Mouse (Mus musculus): ENCODE measurements around the gene Ndst2. TPM values are rescaled to one million over a fixed set of nuclear protein-coding genes. Genes with fewer than 3 reads are reported as not detected.

Ndst2 gene
- 33.5 and 36.2 TPM in 2 replicates for total RNA-seq (2021)
- long read RNA-seq, partial matches to known transcripts, result 7 of 21 reads
- long read RNA-seq, other reads (novel, unspliced or antisense), result 8 of 21 reads

- DNase-seq, result peak; percentile 87
These were observed at the start of gene Ndst2 for GRCm38 (mm10) chr14:20733952-20734774. Gene Ndst2, minus strand, starts transcription at chr14:20734562.

DNA sequence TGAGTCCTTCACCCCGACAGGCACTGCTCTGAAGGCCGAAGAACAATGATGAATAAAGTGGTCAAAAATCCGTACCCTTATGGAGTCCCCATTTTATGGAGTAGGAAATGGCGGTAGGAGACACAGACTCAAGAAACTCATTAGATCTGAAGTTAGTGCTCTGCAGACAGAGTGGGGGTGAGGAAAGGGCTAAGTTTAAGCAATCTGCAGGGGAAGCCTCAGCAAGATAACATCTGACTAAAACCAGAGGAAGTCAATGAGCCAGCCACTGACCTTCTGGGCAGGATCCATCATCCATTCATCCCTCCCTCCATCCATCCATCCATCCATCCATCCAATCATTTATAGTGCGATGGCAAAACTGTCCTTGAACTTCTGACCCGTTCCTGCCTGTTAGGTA, 49.2 kb upstream of the Ndst2 start:
- no peak for DNase-seq

DNA sequence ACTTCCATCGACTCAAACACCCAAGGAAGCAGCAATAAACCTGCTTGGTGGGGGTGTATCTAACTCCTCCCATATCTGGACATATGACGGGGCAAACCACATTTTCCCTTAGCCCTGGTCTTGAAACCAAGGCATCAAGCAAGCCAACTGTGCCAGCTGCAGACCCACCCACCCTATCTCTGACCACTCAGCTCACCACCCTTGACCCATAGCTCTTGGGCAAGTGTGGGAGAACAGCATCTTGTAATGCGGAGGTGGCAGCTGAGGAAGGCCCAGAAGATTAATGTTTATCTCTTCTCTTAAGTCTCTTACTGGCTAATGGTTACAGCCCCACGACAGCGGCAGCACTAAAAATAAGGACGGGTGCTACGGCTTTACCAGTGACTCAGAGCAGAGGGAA, 48.5 kb upstream of the Ndst2 start:
- DNase-seq, result no peak

DNA sequence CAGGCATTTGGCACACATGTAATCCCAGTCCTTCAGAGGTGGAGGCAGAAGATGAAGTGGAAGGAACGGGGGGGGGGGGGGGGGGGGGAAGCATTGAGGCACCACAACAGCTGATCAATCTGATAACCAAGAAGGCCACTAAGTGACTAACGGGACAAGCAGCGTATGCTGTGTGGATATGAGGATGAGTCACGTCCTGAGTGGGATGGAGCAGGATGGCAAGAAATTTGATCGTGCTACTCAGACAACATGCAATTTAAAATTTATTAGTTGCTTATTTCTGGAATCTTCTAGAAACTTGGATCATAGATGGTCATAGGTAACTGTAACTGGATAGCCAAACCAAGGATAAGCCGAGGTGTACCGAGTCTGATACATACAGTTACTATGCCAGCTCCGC, 45.9 kb upstream of the Ndst2 start:
- DNase-seq, result no peak

DNA sequence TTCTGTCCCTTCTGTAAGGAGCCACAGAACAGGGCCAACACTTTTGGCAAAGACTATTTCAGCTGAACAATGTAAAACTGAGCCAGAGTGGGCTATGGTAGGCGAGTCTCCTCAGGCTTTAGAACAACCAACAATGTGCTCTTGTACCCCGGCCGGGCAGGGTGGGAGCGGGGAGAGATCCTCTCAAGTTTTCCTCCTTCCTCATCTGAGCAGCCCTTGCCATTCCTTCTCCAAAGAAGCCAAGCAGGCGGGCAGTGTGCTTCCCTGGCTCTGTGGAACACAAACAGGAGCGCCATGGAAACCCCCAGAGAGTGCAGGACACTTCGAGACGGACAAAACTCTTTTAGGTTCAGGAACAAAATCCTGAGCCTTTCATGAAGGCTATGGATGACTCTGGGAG, 44.1 kb upstream of the Ndst2 start:
- no peak for DNase-seq

- DNase-seq, result no peak
These were observed 41.3 kb upstream of the Ndst2 start for GRCm38 (mm10) chr14:20775661-20776060.

DNA sequence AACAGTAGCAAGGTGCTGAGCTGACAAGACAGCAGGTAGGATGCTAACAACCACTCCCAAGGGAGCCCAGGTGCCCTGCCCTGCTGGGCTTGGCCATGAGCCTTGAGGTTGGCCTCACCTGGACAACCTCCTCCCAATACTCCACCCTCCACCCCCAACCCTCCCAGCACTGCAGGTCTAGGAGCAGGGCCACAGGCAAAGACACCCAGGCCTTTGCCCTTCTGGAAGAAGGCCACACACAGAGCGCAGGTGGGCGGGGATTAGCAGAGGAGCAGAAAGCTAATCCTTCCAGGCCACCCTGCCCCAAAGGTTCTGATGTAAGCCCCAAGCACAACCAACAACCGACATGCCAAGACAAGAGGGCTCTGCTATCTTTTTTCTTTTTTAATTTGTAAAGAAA, 39.0 kb upstream of the Ndst2 start:
- DNase-seq, result no peak

DNA sequence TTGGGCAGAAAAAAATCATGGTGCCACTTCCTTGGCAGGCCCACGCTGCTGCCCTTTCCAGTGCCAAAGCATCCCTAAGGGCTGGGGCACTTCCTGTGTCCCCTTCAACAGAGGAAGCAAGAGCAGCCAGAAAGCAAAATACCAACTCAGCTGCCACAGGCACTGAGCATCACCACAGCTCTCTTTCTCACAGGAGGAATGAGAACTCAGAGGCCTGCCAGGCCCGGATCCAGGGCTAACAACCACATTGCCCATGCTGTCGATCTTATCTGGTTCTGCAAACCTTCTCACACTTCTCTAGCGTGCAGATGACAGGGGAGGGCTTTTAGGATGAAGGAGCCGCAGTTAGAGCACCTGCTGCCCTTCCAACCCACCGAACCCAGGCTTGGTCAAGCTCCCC, 38.4 kb upstream of the Ndst2 start:
- DNase-seq, result no peak

- no peak for DNase-seq
These were observed 37.6 kb upstream of the Ndst2 start for GRCm38 (mm10) chr14:20771941-20772340.

DNA sequence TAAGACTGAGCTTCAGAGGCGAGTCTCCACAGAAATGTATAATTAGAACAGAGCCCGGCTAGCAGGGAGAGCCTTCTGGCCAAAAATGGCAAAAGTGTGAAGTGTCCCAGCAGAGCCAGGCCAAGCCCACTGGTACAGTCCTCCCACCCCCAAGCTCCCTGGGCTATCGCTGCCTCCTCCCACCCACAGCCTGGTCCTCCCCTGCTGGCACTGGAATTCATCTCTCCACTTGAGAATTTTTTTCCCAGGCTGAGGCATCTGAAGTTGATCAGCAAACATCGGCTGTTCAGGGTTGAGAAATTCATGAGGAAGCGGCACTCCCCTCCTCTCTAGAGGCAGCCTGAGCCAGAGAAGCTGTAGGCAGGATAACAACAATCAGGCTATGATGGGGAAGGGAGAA, 34.2 kb upstream of the Ndst2 start:
- DNase-seq, result no peak

DNA sequence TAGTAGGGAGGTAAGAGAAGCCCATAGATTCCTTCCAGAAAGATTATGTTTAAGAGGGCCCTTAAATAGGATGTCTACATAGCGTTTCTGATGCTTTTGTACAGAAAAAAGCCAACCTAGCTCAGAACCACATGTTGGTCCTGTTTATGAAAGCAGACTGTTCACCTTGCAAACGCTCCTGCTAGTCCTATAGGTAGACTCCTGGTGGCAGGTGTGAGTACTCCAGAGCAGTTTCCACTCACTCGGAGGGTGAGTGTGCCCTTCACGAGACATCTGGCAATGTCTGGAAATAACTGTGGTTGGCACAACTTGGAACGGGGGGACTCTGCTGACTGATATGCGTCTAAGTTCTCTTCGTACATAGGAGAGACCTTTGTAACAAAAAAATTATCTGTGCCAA, 33.6 kb upstream of the Ndst2 start:
- no peak for DNase-seq

DNA sequence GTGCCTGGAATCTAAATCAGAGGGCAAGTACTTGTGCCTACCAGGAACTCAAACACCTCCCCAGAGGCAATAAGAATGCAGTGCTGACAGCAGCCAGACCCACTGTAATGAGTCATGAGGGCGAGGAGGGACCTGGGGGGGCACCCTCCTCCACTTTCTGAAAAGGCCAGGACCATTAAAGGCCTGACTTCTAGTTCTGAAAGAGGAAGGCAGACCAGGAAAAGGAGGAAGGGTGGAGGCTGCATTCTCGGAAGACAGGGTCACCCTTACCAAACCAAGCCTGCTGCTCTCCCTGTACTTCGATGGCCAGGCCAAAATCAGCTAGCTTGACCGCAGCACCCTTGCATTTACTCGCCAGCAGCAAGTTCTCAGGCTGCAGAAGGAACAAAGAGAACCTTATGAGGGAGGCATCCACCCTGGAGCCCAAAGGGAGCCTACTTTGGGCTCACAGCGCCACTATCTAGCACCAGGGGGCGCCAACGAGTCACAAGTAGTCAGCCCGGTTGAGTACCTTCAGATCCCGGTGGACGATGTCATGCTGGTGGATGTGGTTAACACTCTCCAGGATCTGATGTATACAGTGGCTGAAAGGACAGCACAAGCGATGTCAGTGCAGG, 31.4 kb upstream of the Ndst2 start:
- DNase-seq, result peak; percentile 91

GRCm38 (mm10) chr14:20764942-20765341, 30.6 kb upstream of the Ndst2 start:
- DNase-seq, result no peak

DNA sequence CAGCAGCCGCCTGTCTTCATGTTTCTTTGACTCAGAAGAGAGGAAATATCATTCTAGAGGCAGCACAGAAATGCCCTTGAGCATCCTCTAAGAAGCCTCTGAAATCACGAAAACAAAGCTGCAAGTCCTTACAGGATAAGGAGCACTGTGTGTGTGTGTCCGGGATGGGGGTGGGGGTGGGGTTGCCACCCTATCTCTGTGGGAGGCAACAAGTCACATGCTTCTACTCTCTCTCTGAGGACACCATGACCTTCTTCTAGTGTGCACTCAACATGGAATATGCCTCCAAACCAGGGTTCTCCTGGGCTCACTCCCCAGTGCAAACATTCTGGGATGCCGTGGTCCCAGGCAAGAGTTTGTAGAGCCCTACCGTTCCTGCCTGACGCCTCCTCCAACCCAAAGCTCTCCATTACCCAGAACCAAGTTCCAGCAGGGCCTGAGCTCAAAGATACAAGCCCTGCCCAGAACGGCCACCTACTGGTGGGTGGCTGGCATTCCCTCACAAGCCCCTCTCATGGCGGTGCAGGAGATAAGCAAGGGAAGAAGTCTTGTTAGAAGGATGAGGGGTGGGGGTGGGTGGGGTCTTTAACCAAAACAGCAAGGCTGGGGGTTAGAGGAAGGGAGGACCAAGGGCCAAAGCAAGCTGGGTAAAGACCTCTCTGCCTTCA, 24.5 kb upstream of the Ndst2 start:
- no peak for DNase-seq

DNA sequence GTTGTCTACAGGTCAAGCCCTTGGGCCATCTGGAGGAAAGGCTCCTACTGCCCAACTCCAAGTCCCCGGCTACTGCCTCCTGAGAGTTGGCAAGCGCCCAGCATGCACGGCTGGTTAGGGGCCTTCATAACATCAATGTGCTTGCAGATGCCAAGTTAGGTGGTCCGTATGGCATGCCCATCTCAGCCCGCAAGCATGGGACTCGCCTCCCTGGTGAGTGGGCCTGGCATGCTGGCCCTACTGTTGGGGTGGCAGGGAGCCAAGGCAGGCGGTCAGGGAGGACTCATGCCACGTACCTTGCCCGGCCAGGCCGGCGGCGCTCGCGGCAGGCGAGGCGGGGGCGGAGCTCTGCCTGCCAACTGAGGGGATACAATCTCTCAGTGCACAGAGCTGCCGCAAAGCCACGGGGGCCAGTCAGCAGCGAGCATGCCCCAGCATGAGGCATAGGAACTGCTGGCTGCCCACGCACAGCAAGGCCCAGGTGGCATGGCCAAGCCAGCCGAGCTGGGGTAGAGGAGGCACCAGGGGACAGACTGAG, 23.1 kb upstream of the Ndst2 start:
- DNase-seq, result peak; percentile 32

DNA sequence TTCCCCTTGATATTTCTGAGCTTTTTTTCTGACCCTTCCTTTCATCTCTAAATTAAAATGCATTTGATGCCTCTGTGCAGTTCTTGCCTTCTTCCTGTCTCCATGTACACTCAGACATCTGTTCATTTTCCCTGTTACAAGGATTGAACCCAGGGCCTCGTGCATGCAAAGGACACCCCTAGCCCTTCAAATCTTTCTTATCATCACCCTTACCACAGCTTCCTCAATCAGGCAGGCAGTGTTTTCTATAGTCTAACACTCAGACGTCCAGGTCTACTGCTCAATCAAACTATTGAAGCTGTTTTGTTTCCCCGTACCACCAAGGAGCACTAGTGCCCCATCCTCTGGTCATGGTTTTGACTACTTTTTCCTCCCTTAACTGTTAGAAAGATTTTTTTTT, 19.4 kb upstream of the Ndst2 start:
- no peak for DNase-seq

DNA sequence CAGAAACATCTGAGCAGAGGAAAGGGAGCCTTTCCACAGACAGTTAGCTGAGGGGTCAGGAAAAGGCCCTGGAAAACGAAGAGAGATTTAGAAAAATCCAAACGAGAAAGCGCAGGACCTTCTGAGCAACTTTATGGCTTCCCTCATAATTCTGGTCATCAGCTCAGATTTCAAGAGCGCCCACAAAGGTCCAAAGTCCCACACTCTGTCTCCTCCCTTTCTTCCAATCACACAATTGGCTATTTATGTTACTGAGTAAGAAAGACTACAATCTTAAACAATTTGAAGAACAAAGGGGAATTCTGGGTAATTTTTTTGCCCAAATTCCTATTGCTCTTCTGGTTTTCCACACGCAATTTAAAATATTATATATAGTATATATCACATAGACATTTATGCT, 16.1 kb upstream of the Ndst2 start:
- no peak for DNase-seq

- no peak for DNase-seq
These were observed 15.2 kb upstream of the Ndst2 start for GRCm38 (mm10) chr14:20749494-20750051.

DNA sequence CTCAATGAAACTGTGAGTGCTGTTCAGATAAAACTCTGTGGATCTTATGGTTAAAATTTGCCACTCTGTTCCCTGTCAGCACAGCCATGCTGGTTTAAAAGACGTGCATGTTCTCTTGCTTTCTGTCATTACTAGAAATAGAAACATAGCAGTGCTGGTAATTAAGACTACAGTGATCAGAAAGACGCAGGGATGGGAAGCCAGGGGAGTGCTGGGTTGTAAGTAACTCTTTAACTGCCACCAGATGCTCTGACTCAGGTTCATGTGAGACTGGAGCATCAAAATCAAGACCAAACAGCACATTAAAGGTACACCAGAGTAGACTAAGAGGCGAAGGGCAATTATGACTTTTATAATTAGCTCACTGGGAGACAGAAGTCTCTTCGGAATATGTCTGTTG, 14.0 kb upstream of the Ndst2 start:
- DNase-seq, result no peak

DNA sequence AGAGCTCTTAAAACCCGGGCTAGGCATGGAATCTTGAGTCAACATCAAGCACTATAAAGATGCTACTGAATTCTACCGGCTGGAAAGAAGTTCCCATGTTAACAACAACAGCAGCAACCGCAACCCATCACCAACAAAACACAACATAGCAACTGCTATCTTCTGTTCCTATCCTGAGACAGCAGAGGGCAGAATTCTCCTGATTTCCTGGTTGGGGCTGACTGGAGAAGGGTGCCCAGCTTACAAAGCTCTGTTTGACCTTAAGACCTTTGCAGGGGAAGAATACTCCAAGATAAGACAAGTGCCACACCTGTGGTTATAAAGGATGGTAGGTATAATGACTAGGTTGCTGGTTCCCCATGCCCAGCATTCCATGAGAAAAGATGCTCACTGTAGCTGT, 12.6 kb upstream of the Ndst2 start:
- DNase-seq, result no peak

DNA sequence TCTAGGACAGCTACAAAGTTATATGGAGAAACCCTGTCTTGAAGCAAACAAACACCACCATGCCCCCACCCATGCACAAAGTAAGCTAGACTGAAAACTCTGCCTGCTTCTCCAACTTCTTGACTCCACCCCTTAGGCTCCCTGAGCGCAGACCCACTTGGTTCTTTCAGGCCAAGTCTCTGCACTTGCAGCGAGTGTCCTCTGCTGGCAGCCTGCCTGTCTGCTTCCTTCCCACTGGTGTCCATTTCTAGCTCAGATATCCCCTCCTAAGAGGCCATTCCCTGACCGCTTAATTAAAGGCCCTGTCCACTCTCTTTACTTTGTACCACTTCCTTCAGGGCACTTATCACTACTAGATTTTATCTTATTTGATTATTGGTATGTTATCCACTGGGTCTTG, 9.3 kb upstream of the Ndst2 start:
- DNase-seq, result no peak

DNA sequence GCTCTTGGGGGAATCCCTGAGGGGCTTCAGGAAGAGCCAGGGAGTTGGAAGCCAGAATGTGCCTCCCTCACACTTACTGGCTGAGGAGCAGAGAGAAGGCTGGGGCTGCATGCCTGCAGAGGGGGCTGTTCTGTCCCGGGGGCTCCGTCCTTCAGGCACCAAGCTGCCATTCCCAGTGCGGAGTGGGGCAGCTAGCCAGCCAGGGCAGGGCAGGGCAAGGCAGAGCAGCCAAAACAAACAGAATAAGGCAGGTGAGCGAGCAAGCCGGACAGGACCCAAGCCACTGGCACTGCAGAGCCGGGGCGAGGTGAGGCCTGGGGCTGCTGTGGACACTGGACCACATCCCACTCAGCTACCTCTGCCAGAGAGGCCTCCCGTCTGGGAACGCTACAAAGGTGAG, 6.9 kb upstream of the Ndst2 start:
- no peak for DNase-seq

- DNase-seq, result no peak
These were observed 4.1 kb upstream of the Ndst2 start for GRCm38 (mm10) chr14:20738511-20738910.

Measured in adrenal gland, postnatal 25 days (tissue).